Mouse (Mus musculus) 416B (cell line): ENCODE measurements around the gene Ctnna2.
A peak's percentile ranks its signal among the peaks of the same experiment; 100 is the strongest.

Source experiments
- DNase-seq: peaks from one replicate; pipeline ENCODE4 v3.0.0; 2011; ENCODE audit warnings: low read depth

Ctnna2 gene

DNA sequence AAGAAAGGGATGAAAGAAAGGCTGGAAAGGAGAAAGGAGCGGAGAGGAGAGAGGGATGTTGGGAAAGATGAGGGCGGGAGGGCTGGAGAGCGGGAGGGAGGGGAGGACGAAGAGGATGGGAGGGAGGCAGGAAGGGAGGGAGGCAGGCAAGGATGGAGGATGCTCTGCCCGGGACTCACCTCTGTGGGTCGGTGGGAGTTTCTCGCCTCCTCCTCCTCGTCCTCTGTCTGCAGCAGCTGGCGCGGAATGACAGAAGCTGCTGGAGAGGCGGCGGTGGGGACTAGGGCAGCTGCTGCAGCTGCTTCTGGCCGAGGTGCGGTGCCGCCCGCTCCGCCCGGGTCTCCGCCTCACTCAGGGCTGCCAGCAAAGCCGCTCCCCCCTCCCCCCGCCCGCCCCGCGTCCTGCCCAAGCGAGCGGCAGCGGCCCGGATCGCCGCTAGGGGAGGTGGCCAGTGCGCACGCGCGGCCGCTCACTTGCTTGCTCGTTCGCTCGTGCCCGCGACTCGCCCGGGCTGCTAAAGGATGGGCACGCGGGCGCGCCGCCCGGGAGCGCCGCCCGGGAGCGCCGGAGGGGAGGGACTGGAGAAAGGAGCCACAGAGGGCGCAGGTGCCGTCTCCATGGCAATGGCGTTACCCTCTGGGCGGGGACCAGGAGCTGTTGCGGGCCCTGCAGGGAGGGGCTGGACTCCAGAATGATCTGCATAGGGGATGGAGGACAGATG is at the start of gene Ctnna2:
Gene Ctnna2 (minus strand): TSS at position 459 of the 721 bp plus-strand sequence.
- no peak for DNase-seq

- DNase-seq, result no peak
Measured at GRCm38 (mm10) chr6:77980137-77981052, 896 bp upstream of the Ctnna2 start.

- no peak for DNase-seq
Measured at GRCm38 (mm10) chr6:77978476-77979240, 841 bp downstream of the Ctnna2 start.

DNA sequence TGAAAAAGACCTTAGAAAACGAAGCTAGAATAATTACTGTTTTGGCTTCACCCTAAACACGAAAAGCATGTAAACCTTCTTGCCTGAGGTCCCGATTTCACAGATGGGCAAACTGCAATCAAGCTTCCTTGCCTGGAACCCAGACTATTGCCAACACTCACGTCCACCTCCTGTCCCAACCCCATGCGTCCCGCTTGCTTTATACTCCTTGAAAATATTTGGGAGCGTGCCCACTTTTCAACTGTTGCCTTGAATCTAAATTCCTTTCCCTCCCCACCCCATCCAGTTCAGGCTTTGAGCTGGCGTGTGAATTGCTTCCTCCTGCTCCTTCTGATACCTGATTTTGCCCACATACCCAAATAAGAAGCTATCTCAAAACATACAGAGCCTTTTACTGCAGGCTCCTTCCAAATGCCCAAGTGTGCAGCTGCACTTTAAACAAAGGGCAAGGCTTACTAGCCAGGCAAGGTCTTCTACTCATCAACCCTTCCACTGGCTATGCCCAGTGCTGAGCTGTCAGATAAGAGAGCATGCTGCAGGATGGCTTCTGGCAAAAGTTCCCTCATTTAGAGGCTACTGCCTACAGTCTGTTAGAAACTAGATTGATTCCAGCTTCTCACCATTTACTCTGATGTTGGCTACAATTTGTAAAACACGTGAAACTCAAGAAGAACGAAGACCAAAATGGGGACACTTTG is 8.8 kb downstream of the Ctnna2 start:
- DNase-seq, result no peak

GRCm38 (mm10) chr6:77969774-77970173 is 9.7 kb downstream of the Ctnna2 start:
- no peak for DNase-seq

DNA sequence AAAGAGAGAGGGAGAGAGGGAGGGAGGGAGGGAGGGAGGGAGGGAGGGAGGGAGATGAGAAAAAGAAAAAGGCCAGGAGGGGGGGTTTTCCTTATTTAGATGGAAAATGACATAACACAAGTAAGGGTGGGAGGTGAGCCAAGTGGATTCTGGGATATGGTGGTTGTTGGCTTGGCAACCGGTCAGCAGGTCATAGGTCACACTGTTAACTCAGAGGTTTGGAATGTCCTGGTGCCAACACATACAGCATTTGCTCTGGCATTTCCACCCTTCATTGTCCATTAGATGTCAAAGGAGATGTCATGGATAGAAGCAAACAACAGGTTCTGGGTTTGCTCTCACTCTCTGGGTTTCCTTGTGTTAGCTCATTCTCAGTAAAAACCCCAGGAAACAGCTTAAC is 17.5 kb downstream of the Ctnna2 start:
- DNase-seq, result no peak

DNA sequence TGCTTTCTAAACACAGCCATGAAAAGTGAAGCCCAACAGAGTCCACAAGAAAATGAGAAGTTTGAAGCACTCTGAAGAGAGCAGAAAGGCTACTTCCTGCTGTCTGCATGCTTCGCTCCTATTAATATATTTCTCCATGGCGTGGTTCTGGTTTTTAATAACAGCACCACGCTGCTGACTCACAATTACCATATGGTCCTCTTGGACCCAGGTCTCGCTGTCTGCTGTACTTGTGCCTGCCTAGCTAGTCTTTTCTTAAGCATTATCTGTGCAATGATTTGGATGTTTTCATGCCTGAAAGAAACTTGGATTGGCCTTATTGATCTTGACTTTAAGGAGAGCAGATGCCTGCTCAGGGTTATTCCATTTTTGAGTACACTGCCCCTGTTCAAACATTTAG is 28.2 kb downstream of the Ctnna2 start:
- no peak for DNase-seq

- DNase-seq, result no peak
Measured at GRCm38 (mm10) chr6:77950690-77951089, 28.8 kb downstream of the Ctnna2 start.

- no peak for DNase-seq
Measured at GRCm38 (mm10) chr6:77929375-77929774, 50.1 kb downstream of the Ctnna2 start.

DNA sequence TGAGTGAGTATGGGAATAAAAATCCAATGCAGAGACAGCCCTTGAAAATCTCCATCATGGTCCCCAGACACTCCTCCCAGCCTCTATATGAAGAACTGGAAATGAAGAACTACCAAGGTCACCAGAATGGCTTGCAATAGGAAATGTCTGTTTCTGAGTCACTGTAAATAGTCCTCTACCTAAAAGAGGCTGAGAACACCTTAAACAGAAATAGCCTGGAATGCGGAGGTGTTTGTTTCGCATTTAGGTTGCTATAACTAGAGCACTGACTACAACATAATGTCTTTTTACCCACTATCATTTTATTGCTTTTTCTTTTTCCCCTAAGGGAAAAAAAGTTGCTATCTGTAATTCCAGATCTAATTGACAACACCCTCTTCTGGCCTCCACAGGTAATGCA is 106.3 kb downstream of the Ctnna2 start:
- DNase-seq, result no peak

GRCm38 (mm10) chr6:77869313-77869712 is 110.2 kb downstream of the Ctnna2 start:
- DNase-seq, result no peak

GRCm38 (mm10) chr6:77868119-77868518 is 111.4 kb downstream of the Ctnna2 start:
- no peak for DNase-seq

DNA sequence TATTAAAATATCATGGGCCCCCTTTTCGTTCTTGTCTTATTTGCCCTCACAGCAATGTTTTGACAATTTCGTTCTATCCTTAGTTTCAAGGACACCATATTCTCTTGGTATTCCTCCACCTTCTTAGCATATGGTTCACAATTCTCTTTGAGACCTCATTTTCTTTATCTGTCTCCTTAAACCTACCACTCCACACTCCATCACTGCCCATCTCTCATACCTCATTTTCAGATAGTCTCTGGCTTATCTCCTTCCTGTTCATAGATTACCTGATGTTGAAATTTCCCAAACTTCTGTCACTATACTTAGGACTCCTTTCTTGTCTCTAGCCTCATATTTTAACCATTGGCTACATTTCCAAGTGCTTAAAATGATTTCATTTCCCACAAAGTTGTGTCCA is 116.1 kb downstream of the Ctnna2 start:
- DNase-seq, result no peak

GRCm38 (mm10) chr6:77862781-77863180 is 116.7 kb downstream of the Ctnna2 start:
- DNase-seq, result no peak

GRCm38 (mm10) chr6:77849438-77849837 is 130.1 kb downstream of the Ctnna2 start:
- DNase-seq, result no peak

GRCm38 (mm10) chr6:77848796-77849195 is 130.7 kb downstream of the Ctnna2 start:
- no peak for DNase-seq

DNA sequence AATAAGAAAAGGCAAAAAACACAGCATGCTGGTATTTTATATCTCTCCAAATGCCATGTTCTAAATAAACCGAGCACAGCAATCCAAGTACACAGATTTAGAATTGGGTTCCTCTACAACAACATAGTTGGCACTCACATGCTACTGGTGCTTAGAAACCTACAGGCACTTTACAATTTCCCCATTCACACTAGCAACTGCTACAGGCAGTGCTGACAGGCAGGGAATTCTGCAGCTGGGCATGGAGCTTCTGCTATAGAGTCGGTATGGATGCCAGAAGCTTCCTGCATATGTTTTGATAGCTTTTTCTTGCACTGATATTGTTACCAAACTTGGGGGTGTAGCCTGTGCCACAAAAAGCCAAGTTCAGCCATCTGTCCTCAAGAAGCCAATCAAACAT is 131.8 kb downstream of the Ctnna2 start:
- DNase-seq, result no peak

- peak; percentile 2 for DNase-seq
Measured at GRCm38 (mm10) chr6:77839076-77839475, 140.4 kb downstream of the Ctnna2 start.

GRCm38 (mm10) chr6:77838653-77839052 is 140.8 kb downstream of the Ctnna2 start:
- no peak for DNase-seq

DNA sequence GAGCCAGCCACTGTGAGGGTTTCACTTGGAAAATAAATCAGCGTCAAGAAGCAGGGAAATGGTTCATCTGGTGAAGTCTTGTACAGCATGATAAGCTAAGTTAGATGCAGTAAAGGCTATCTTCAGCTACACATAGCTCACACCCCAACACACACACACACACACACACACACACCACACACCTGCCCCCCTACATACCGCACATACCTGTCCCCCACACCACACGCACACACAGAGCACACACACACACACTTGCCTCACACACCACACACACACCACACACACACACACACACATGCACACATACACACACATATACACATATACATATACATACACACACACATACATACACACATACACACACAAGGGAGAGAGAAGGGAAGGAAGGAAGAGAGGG is 142.0 kb downstream of the Ctnna2 start:
- no peak for DNase-seq

- DNase-seq, result no peak
Measured at GRCm38 (mm10) chr6:77834680-77835079, 144.8 kb downstream of the Ctnna2 start.

- no peak for DNase-seq
Measured at GRCm38 (mm10) chr6:77827526-77827925, 152.0 kb downstream of the Ctnna2 start.
